Mouse (Mus musculus): ENCODE measurements at regions not wholly inside any gene's neighbourhood (a gene's known extent, or its start where the extent isn't known, plus 50 kb on each side); places are given as distances from the start of the nearest gene placed in this dataset.
"Not testable (repeated sequence)": the region's sequence is repeated elsewhere in the genome, so short reads cannot be mapped to it uniquely, and the experiment has no call there.

GRCm38 (mm10) chr9:82609111-82609510 lies 220.2 kb upstream of the Irak1bp1 start:
- no peak overlapping the region for H3K27ac ChIP-seq (ENCODE audit: low read length)
- H3K9me3 ChIP-seq (replicated peaks; ENCODE audit: control insufficient read depth, low read length, poor library complexity, severe bottlenecking), result no peaks in the 10 kb centered on the region
- no peak for ATAC-seq
- no peak overlapping the region for H3K4me3 ChIP-seq (ENCODE audit: low read depth, low read length)
- no peak overlapping the region for H3K4me2 ChIP-seq (ENCODE audit: low read length)
- H3K9ac ChIP-seq (ENCODE audit: low read depth, low read length), result no peak overlapping the region
- no peaks in the 10 kb centered on the region for H3K4me1 ChIP-seq (ENCODE audit: control insufficient read depth, insufficient read depth, low read length)
- H3K27me3 ChIP-seq (ENCODE audit: control insufficient read depth, insufficient read depth, low read depth, low read length), result no peaks in the 10 kb centered on the region
- H3K36me3 ChIP-seq (ENCODE audit: control insufficient read depth, insufficient read depth, low read length), result no peaks in the 10 kb centered on the region
- 76% methylated on average over 11 of the region's 11 CpGs for WGBS

- Histone ChIP-seq H3K4me1 (ENCODE audit: control insufficient read depth, insufficient read depth, low read length) (no peaks in the 10 kb centered on the region), H3K27me3 (ENCODE audit: control insufficient read depth, insufficient read depth, low read depth, low read length) (no peaks in the 10 kb centered on the region), H3K9ac (ENCODE audit: low read depth, low read length) (no peak overlapping the region), H3K4me3 (ENCODE audit: low read depth, low read length) (no peak overlapping the region), H3K4me2 (ENCODE audit: low read length) (no peak overlapping the region), H3K27ac (ENCODE audit: low read length) (no peak overlapping the region), H3K36me3 (ENCODE audit: control insufficient read depth, insufficient read depth, low read length) (no peaks in the 10 kb centered on the region), H3K9me3 (replicated peaks; ENCODE audit: control insufficient read depth, low read length, poor library complexity, severe bottlenecking) (no peaks in the 10 kb centered on the region)
- WGBS, result 85% methylated on average over 4 of the region's 4 CpGs
- ATAC-seq, result no peak
These were observed 219.4 kb upstream of the Irak1bp1 start for GRCm38 (mm10) chr9:82609946-82610345.

GRCm38 (mm10) chr9:82612526-82612925 lies 216.8 kb upstream of the Irak1bp1 start:
- H3K9me3 ChIP-seq (replicated peaks; ENCODE audit: control insufficient read depth, low read length, poor library complexity, severe bottlenecking), result no peaks in the 10 kb centered on the region
- no peak overlapping the region for H3K27ac ChIP-seq (ENCODE audit: low read length)
- H3K4me3 ChIP-seq (ENCODE audit: low read depth, low read length), result no peak overlapping the region
- H3K4me2 ChIP-seq (ENCODE audit: low read length), result no peak overlapping the region
- WGBS, result 85% methylated on average over 2 of the region's 2 CpGs
- H3K9ac ChIP-seq (ENCODE audit: low read depth, low read length), result no peak overlapping the region
- ATAC-seq, result no peak
- no peaks in the 10 kb centered on the region for H3K4me1 ChIP-seq (ENCODE audit: control insufficient read depth, insufficient read depth, low read length)
- H3K27me3 ChIP-seq (ENCODE audit: control insufficient read depth, insufficient read depth, low read depth, low read length), result no peaks in the 10 kb centered on the region
- no peaks in the 10 kb centered on the region for H3K36me3 ChIP-seq (ENCODE audit: control insufficient read depth, insufficient read depth, low read length)

- Histone ChIP-seq H3K9me3 (replicated peaks; ENCODE audit: control insufficient read depth, low read length, poor library complexity, severe bottlenecking) (no peaks in the 10 kb centered on the region), H3K9ac (ENCODE audit: low read depth, low read length) (no peak overlapping the region), H3K4me2 (ENCODE audit: low read length) (no peak overlapping the region), H3K27ac (ENCODE audit: low read length) (no peak overlapping the region), H3K4me1 (ENCODE audit: control insufficient read depth, insufficient read depth, low read length) (no peaks in the 10 kb centered on the region), H3K4me3 (ENCODE audit: low read depth, low read length) (no peak overlapping the region), H3K36me3 (ENCODE audit: control insufficient read depth, insufficient read depth, low read length) (no peaks in the 10 kb centered on the region), H3K27me3 (ENCODE audit: control insufficient read depth, insufficient read depth, low read depth, low read length) (no peaks in the 10 kb centered on the region)
- no peak for ATAC-seq
- WGBS, result 74% methylated on average over 3 of the region's 3 CpGs
These were observed 196.9 kb upstream of the Irak1bp1 start for GRCm38 (mm10) chr9:82632411-82632810.

GRCm38 (mm10) chr9:82640277-82640676 lies 189.1 kb upstream of the Irak1bp1 start:
- Histone ChIP-seq H3K4me2 (ENCODE audit: low read length) (no peak overlapping the region), H3K9ac (ENCODE audit: low read depth, low read length) (no peak overlapping the region), H3K27ac (ENCODE audit: low read length) (no peak overlapping the region), H3K9me3 (replicated peaks; ENCODE audit: control insufficient read depth, low read length, poor library complexity, severe bottlenecking) (no peaks in the 10 kb centered on the region), H3K36me3 (ENCODE audit: control insufficient read depth, insufficient read depth, low read length) (no peaks in the 10 kb centered on the region), H3K27me3 (ENCODE audit: control insufficient read depth, insufficient read depth, low read depth, low read length) (no peaks in the 10 kb centered on the region), H3K4me3 (ENCODE audit: low read depth, low read length) (no peak overlapping the region), H3K4me1 (ENCODE audit: control insufficient read depth, insufficient read depth, low read length) (no peaks in the 10 kb centered on the region)
- 86% methylated on average over 2 of the region's 2 CpGs for WGBS
- ATAC-seq, result no peak

GRCm38 (mm10) chr9:82643900-82644299 lies 185.4 kb upstream of the Irak1bp1 start:
- Histone ChIP-seq H3K36me3 (ENCODE audit: control insufficient read depth, insufficient read depth, low read length) (no peaks in the 10 kb centered on the region), H3K27ac (ENCODE audit: low read length) (no peak overlapping the region), H3K9me3 (replicated peaks; ENCODE audit: control insufficient read depth, low read length, poor library complexity, severe bottlenecking) (no peaks in the 10 kb centered on the region), H3K27me3 (ENCODE audit: control insufficient read depth, insufficient read depth, low read depth, low read length) (no peaks in the 10 kb centered on the region), H3K9ac (ENCODE audit: low read depth, low read length) (no peak overlapping the region), H3K4me1 (ENCODE audit: control insufficient read depth, insufficient read depth, low read length) (no peaks in the 10 kb centered on the region), H3K4me2 (ENCODE audit: low read length) (no peak overlapping the region), H3K4me3 (ENCODE audit: low read depth, low read length) (no peak overlapping the region)
- no peak for ATAC-seq
- WGBS, result 26% methylated on average over 1 of the region's 1 CpGs

- not testable (repeated sequence) for H3K9me3 ChIP-seq (replicated peaks; ENCODE audit: control insufficient read depth, low read length, poor library complexity, severe bottlenecking); H3K4me3 ChIP-seq (ENCODE audit: low read depth, low read length); H3K4me2 ChIP-seq (ENCODE audit: low read length); H3K9ac ChIP-seq (ENCODE audit: low read depth, low read length); H3K4me1 ChIP-seq (ENCODE audit: control insufficient read depth, insufficient read depth, low read length); H3K27ac ChIP-seq (ENCODE audit: low read length); ATAC-seq; H3K36me3 ChIP-seq (ENCODE audit: control insufficient read depth, insufficient read depth, low read length); H3K27me3 ChIP-seq (ENCODE audit: control insufficient read depth, insufficient read depth, low read depth, low read length)
- WGBS, result 46% methylated on average over 1 of the region's 1 CpGs
These were observed 173.8 kb upstream of the Irak1bp1 start for GRCm38 (mm10) chr9:82655511-82655910.

GRCm38 (mm10) chr9:82682196-82682595 lies 147.1 kb upstream of the Irak1bp1 start:
- H3K36me3 ChIP-seq (ENCODE audit: control insufficient read depth, insufficient read depth, low read length), result no peaks in the 10 kb centered on the region
- 86% methylated on average over 1 of the region's 1 CpGs for WGBS

GRCm38 (mm10) chr9:82709411-82709983 lies 119.8 kb upstream of the Irak1bp1 start:
- 33% methylated on average over 2 of the region's 2 CpGs for WGBS
- no peak for ATAC-seq

More at GRCm38 (mm10) chr9:82682196-82682595, 147.1 kb upstream of the Irak1bp1 start:
- Histone ChIP-seq H3K4me2 (ENCODE audit: low read length) (no peak overlapping the region), H3K4me1 (ENCODE audit: control insufficient read depth, insufficient read depth, low read length) (no peaks in the 10 kb centered on the region), H3K9ac (ENCODE audit: low read depth, low read length) (no peak overlapping the region), H3K4me3 (ENCODE audit: low read depth, low read length) (no peak overlapping the region), H3K9me3 (replicated peaks; ENCODE audit: control insufficient read depth, low read length, poor library complexity, severe bottlenecking) (no peaks in the 10 kb centered on the region), H3K27ac (ENCODE audit: low read length) (no peak overlapping the region), H3K27me3 (ENCODE audit: control insufficient read depth, insufficient read depth, low read depth, low read length) (no peaks in the 10 kb centered on the region)
- ATAC-seq, result no peak

More at GRCm38 (mm10) chr9:82709411-82709983, 119.8 kb upstream of the Irak1bp1 start:
- Histone ChIP-seq H3K36me3 (ENCODE audit: control insufficient read depth, insufficient read depth, low read length) (no peaks in the 10 kb centered on the region), H3K27ac (ENCODE audit: low read length) (no peak overlapping the region), H3K9ac (ENCODE audit: low read depth, low read length) (no peak overlapping the region), H3K4me3 (ENCODE audit: low read depth, low read length) (no peak overlapping the region), H3K27me3 (ENCODE audit: control insufficient read depth, insufficient read depth, low read depth, low read length) (no peaks in the 10 kb centered on the region), H3K9me3 (replicated peaks; ENCODE audit: control insufficient read depth, low read length, poor library complexity, severe bottlenecking) (no peaks in the 10 kb centered on the region), H3K4me2 (ENCODE audit: low read length) (no peak overlapping the region), H3K4me1 (ENCODE audit: control insufficient read depth, insufficient read depth, low read length) (no peaks in the 10 kb centered on the region)

Measured in midbrain, embryonic 16.5 days (tissue).